Mouse (Mus musculus): ENCODE measurements around the gene Wdsub1.

Gene Wdsub1

GRCm38 (mm10) chr2:59802722-59803387 is 79.5 kb downstream of the Wdsub1 start:
- DNase-seq, result no peak
